ENCODE assay signal across 29 mouse cellular contexts in genomic region chr7:83399668-83400067, GRCm38 (mm10).
A peak's percentile ranks its signal among the peaks of the same experiment; 100 is the strongest.
DNase-seq lines count a peak whose midpoint lies in the region; ATAC-seq and TF ChIP-seq lines count a peak whose summit lies in the region.
"Had no signal": no experiment of that assay in that cellular context is flagged by ENCODE, and none has a peak within 500 bp of the region (broad histone marks: within the 10 kb centered on the region; RNA-seq: fewer than 3 reads in every experiment).

No protein-coding gene starts in this region.

- H3K9ac ChIP-seq in embryonic facial prominence, embryonic 14.5 days (ENCODE audit: low read depth, low read length), result no peak overlapping the region
- H3K9ac ChIP-seq in kidney, postnatal 0 days (ENCODE audit: low read depth, low read length), result no peak overlapping the region
- H3K9ac ChIP-seq in kidney, embryonic 14.5 days (ENCODE audit: low read depth, low read length), result no peak overlapping the region
- H3K9ac ChIP-seq in lung, embryonic 14.5 days, result no peak overlapping the region
- H3K9ac ChIP-seq in limb, embryonic 15.5 days, result no peak overlapping the region
- H3K9ac ChIP-seq: embryonic facial prominence, embryonic 15.5 days; forebrain, postnatal 0 days; heart, embryonic 15.5 days; hindbrain, embryonic 13.5 days had no signal

- intact Hi-C loops in left cerebral cortex, postnatal 14 days (cut with DNase I), result no loop called here

- H3K4me2 ChIP-seq in embryonic facial prominence, embryonic 14.5 days (ENCODE audit: low read depth, low read length), result no peak overlapping the region
- no peak overlapping the region for H3K4me2 ChIP-seq in kidney, postnatal 0 days (ENCODE audit: low read length)
- no peak overlapping the region for H3K4me2 ChIP-seq in kidney, embryonic 14.5 days (replicated peaks; ENCODE audit: low read depth, low read length)
- H3K4me2 ChIP-seq in lung, embryonic 14.5 days, result no peak overlapping the region
- no peak overlapping the region for H3K4me2 ChIP-seq in limb, embryonic 15.5 days
- H3K4me2 ChIP-seq: embryonic facial prominence, embryonic 15.5 days; heart, embryonic 11.5 days; heart, embryonic 15.5 days; hindbrain, embryonic 13.5 days had no signal

- no peak overlapping the region for H3K27ac ChIP-seq in embryonic facial prominence, embryonic 14.5 days (replicated peaks; ENCODE audit: low read depth, low read length)
- no peak overlapping the region for H3K27ac ChIP-seq in embryonic facial prominence, embryonic 10.5 days (replicated peaks)
- H3K27ac ChIP-seq in kidney, postnatal 0 days, result no peak overlapping the region
- H3K27ac ChIP-seq in kidney, embryonic 14.5 days (ENCODE audit: low read depth, low read length), result no peak overlapping the region
- no peak overlapping the region for H3K27ac ChIP-seq in lung, embryonic 14.5 days (ENCODE audit: low read depth)
- H3K27ac ChIP-seq in limb, embryonic 15.5 days, result peak overlapping the region; percentile 44
- H3K27ac ChIP-seq: embryonic facial prominence, embryonic 15.5 days; heart, adult 2 months; heart, embryonic 15.5 days; hindbrain, embryonic 10.5 days; hindbrain, embryonic 13.5 days had no signal

- H3K4me3 ChIP-seq in embryonic facial prominence, embryonic 14.5 days (ENCODE audit: low read depth, low read length), result no peak overlapping the region
- no peak overlapping the region for H3K4me3 ChIP-seq in embryonic facial prominence, embryonic 10.5 days
- H3K4me3 ChIP-seq in kidney, postnatal 0 days (replicated peaks; ENCODE audit: low read depth, low read length), result no peak overlapping the region
- H3K4me3 ChIP-seq in kidney, embryonic 14.5 days (ENCODE audit: low read length), result no peak overlapping the region
- H3K4me3 ChIP-seq in lung, embryonic 14.5 days (ENCODE audit: low read depth, low read length), result no peak overlapping the region
- no peak overlapping the region for H3K4me3 ChIP-seq in limb, embryonic 15.5 days
- H3K4me3 ChIP-seq: embryonic facial prominence, embryonic 15.5 days; heart, adult 2 months; heart, embryonic 15.5 days; hindbrain, embryonic 10.5 days; hindbrain, embryonic 13.5 days had no signal

- peak; percentile 74 for DNase-seq in embryonic facial prominence, embryonic 14.5 days (ENCODE audit: low spot score)
- no peak for DNase-seq in embryonic facial prominence, embryonic 10.5 days (ENCODE audit: low spot score)
- DNase-seq in kidney, postnatal 0 days (ENCODE audit: low spot score), result peak; percentile 41
- DNase-seq in lung, embryonic 14.5 days, result peak; percentile 43
- DNase-seq in lung, postnatal 25 days (ENCODE audit: low spot score), result no peak
- no peak for DNase-seq in left cerebral cortex, postnatal 14 days (ENCODE audit: low spot score in 2 of 2)
- DNase-seq: adrenal gland, adult 8-10 months; adrenal gland, postnatal 25 days; cerebellum, adult 11-12 months; cerebellum, adult 8-10 months; cerebellum, postnatal 10 days; cerebellum, postnatal 36 days; embryo, embryonic 11 days; forebrain, postnatal 0 days; gastrocnemius, postnatal 10 days; gastrocnemius, postnatal 36 days; heart, adult 2 months; heart, postnatal 10 days; heart, postnatal 36 days had no signal

- H3K27me3 ChIP-seq in embryonic facial prominence, embryonic 14.5 days (replicated peaks; ENCODE audit: control insufficient read depth, insufficient read depth, low read length), result no peaks in the 10 kb centered on the region
- H3K27me3 ChIP-seq in embryonic facial prominence, embryonic 10.5 days (replicated peaks; ENCODE audit: low read depth, poor library complexity, severe bottlenecking), result no peaks in the 10 kb centered on the region
- no peaks in the 10 kb centered on the region for H3K27me3 ChIP-seq in kidney, postnatal 0 days (ENCODE audit: insufficient read depth, low read length)
- H3K27me3 ChIP-seq in kidney, embryonic 14.5 days (ENCODE audit: control insufficient read depth, insufficient read depth, low read length), result no peaks in the 10 kb centered on the region
- H3K27me3 ChIP-seq in lung, embryonic 14.5 days (ENCODE audit: insufficient read depth, low read length), result no peaks in the 10 kb centered on the region
- no peaks in the 10 kb centered on the region for H3K27me3 ChIP-seq in limb, embryonic 15.5 days
- H3K27me3 ChIP-seq: embryonic facial prominence, embryonic 15.5 days; heart, embryonic 15.5 days; hindbrain, embryonic 13.5 days had no signal

- no peaks in the 10 kb centered on the region for H3K36me3 ChIP-seq in embryonic facial prominence, embryonic 14.5 days (ENCODE audit: control insufficient read depth, insufficient read depth, low read length)
- no peaks in the 10 kb centered on the region for H3K36me3 ChIP-seq in embryonic facial prominence, embryonic 10.5 days (replicated peaks)
- H3K36me3 ChIP-seq in kidney, postnatal 0 days (ENCODE audit: insufficient read depth, low read length), result no peaks in the 10 kb centered on the region
- H3K36me3 ChIP-seq in kidney, embryonic 14.5 days (ENCODE audit: control insufficient read depth, insufficient read depth, low read length), result no peaks in the 10 kb centered on the region
- H3K36me3 ChIP-seq in lung, embryonic 14.5 days (ENCODE audit: insufficient read depth), result no peaks in the 10 kb centered on the region
- no peaks in the 10 kb centered on the region for H3K36me3 ChIP-seq in limb, embryonic 15.5 days
- H3K36me3 ChIP-seq: embryonic facial prominence, embryonic 15.5 days; heart, embryonic 15.5 days; hindbrain, embryonic 10.5 days; hindbrain, embryonic 13.5 days had no signal

- H3K4me1 ChIP-seq in embryonic facial prominence, embryonic 14.5 days (ENCODE audit: control insufficient read depth, insufficient read depth, low read length), result 0 out of 2 replicates have a peak, but pooled peaks cover 3% of the 10 kb centered on the region
- no peaks in the 10 kb centered on the region for H3K4me1 ChIP-seq in embryonic facial prominence, embryonic 10.5 days
- no peaks in the 10 kb centered on the region for H3K4me1 ChIP-seq in kidney, postnatal 0 days (replicated peaks; ENCODE audit: insufficient read depth, low read length)
- no peaks in the 10 kb centered on the region for H3K4me1 ChIP-seq in kidney, embryonic 14.5 days (ENCODE audit: control insufficient read depth, insufficient read depth, low read length)
- no peaks in the 10 kb centered on the region for H3K4me1 ChIP-seq in lung, embryonic 14.5 days (ENCODE audit: insufficient read depth)
- no peaks in the 10 kb centered on the region for H3K4me1 ChIP-seq in limb, embryonic 15.5 days
- H3K4me1 ChIP-seq: embryonic facial prominence, embryonic 15.5 days; heart, embryonic 15.5 days; hindbrain, embryonic 13.5 days had no signal

- TF ChIP-seq CTCF in kidney, postnatal 0 days (IDR thresholded peaks at IDR 0.05; ENCODE audit: low read depth), result no peak
- no peak for TF ChIP-seq CTCF in lung, embryonic 14.5 days (IDR thresholded peaks at IDR 0.05; ENCODE audit: low read depth)

- H3K9me3 ChIP-seq in embryonic facial prominence, embryonic 14.5 days (ENCODE audit: control insufficient read depth, low read length), result no peaks in the 10 kb centered on the region
- H3K9me3 ChIP-seq in embryonic facial prominence, embryonic 10.5 days, result no peaks in the 10 kb centered on the region
- H3K9me3 ChIP-seq in kidney, postnatal 0 days (replicated peaks; ENCODE audit: low read length), result no peaks in the 10 kb centered on the region
- no peaks in the 10 kb centered on the region for H3K9me3 ChIP-seq in kidney, embryonic 14.5 days (ENCODE audit: control insufficient read depth, low read length)
- H3K9me3 ChIP-seq in lung, embryonic 14.5 days (ENCODE audit: low read depth, low read length), result no peaks in the 10 kb centered on the region
- no peaks in the 10 kb centered on the region for H3K9me3 ChIP-seq in limb, embryonic 15.5 days
- H3K9me3 ChIP-seq: embryonic facial prominence, embryonic 15.5 days; heart, embryonic 15.5 days; hindbrain, embryonic 10.5 days; hindbrain, embryonic 13.5 days had no signal

- no peak for ATAC-seq in embryonic facial prominence, embryonic 14.5 days (ENCODE audit: low read depth)
- no peak for ATAC-seq in kidney, postnatal 0 days (replicated peaks; ENCODE audit: low FRiP score, low read depth)
- ATAC-seq in kidney, embryonic 14.5 days (ENCODE audit: low FRiP score, low TSS enrichment), result no peak
- ATAC-seq in lung, embryonic 14.5 days (ENCODE audit: insufficient read depth), result no peak
- ATAC-seq in limb, embryonic 15.5 days (ENCODE audit: insufficient number of reproducible peaks, low FRiP score, low TSS enrichment, low read depth), result no peak
- ATAC-seq: activated CD4-positive, CD25-positive, alpha-beta regulatory T cell, adult 4 months; forebrain, embryonic 14.5 days; forebrain, postnatal 0 days; hindbrain, embryonic 16.5 days had no signal

Comparison
In these comparisons a context has a peak if more than half of its experiments do, and no peak if none do; other contexts are left out.
1. DNase-seq: peak in embryonic facial prominence, embryonic 14.5 days (single experiment), kidney, postnatal 0 days (single experiment) and lung, embryonic 14.5 days (single experiment); none in embryonic facial prominence, embryonic 10.5 days (single experiment), lung, postnatal 25 days (single experiment) and left cerebral cortex, postnatal 14 days (0 of 2).